Mouse (Mus musculus): ENCODE results near the gene Gfm2.
"Not testable (repeated sequence)": the region's sequence is repeated elsewhere in the genome, so short reads cannot be mapped to it uniquely, and the experiment has no call there.

- not testable (repeated sequence) for TF ChIP-seq CTCF (IDR thresholded peaks at IDR 0.05; ENCODE audit: control insufficient read depth, insufficient read depth, low read length); POLR2A (IDR thresholded peaks at IDR 0.05; ENCODE audit: borderline replicate concordance, control insufficient read depth, low read depth, low read length)
Observed at GRCm38 (mm10) chr13:97130413-97130812, 7.3 kb upstream of the Gfm2 start.

All from bone marrow, adult 2 months (tissue).